Mouse (Mus musculus) cortical plate, adult 2 months (tissue): ENCODE results near the gene Plxnc1.

Experiments used
- CTCF ChIP-seq: fragments of 200-500 bp; IDR thresholded peaks from 2 replicates; pipeline ENCODE4 v1.5.1; 2011; ENCODE audit warnings: mild to moderate bottlenecking, control low read depth, low read length; ENCODE audit not compliant: insufficient read depth; ENCODE audit errors: extremely low read depth
- POLR2A ChIP-seq: fragments of 200-500 bp; IDR thresholded peaks from 2 replicates; pipeline ENCODE4 v1.6.1; 2011; ENCODE audit warnings: mild to moderate bottlenecking, low read length, control low read depth; ENCODE audit not compliant: insufficient read depth; ENCODE audit errors: extremely low read depth

GRCm38 (mm10) chr10:94966789-94967188, 22.2 kb upstream of the Plxnc1 start:
- TF ChIP-seq CTCF (no peak), POLR2A (no peak)
